Mouse (Mus musculus): ENCODE data around the gene Gm7861. TPM values are rescaled to one million over a fixed set of nuclear protein-coding genes. Genes with fewer than 3 reads are reported as not detected.
"Not testable (repeated sequence)": the region's sequence is repeated elsewhere in the genome, so short reads cannot be mapped to it uniquely, and the experiment has no call there.

Gm7861 gene
- not detected in 2 replicates for polyA plus RNA-seq (2015; fragmentation: Nextera tagmentation; extraction: Ambion mirVana)

DNA sequence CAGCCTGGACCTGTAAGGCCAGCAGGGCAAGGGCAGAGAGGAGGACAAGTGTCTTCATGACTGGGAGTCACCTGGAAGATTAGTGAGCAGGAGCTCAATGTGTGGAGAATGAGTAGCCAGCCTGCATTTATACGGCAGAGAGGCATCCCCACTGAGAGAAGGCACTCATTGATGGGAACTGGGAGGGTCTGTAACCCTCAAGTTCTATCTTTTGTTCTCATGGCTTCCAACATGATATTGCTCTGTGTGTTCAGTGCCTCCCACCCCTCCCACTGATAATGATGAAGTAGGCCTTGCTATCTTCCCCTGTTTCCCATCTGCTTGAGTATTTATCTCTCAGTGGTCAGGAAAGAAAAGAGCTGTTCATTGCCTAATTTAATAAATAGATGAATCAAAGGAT is at the start of gene Gm7861:
Gene Gm7861 (minus strand): TSS at position 101 of the 400 bp plus-strand sequence.
- ATAC-seq (ENCODE audit: extremely low read depth, insufficient number of reproducible peaks, low FRiP score, low TSS enrichment); H3K4me3 ChIP-seq; H3K27me3 ChIP-seq (replicated peaks); H3K4me2 ChIP-seq; H3K4me1 ChIP-seq; H3K27ac ChIP-seq (replicated peaks); H3K9ac ChIP-seq; H3K9me3 ChIP-seq; H3K36me3 ChIP-seq: not testable (repeated sequence)
- WGBS, result no CpG with 5 or more reads among the region's 1 CpGs

- not testable (repeated sequence) for H3K9ac ChIP-seq; H3K4me2 ChIP-seq; H3K9me3 ChIP-seq; H3K27ac ChIP-seq (replicated peaks); ATAC-seq (ENCODE audit: extremely low read depth, insufficient number of reproducible peaks, low FRiP score, low TSS enrichment); H3K27me3 ChIP-seq (replicated peaks); H3K4me3 ChIP-seq; H3K36me3 ChIP-seq; H3K4me1 ChIP-seq
- 88% methylated on average over 1 of the region's 1 CpGs for WGBS
These were observed 23.6 kb upstream of the Gm7861 start, which contains the start of gene Defa26 for GRCm38 (mm10) chr8:21617883-21618282. Gene Defa26 (plus strand): TSS chr8:21618183.

GRCm38 (mm10) chr8:21582706-21583105 is 11.6 kb downstream of the Gm7861 start, which contains the start of gene Defa28:
Gene Defa28 (plus strand): TSS chr8:21583006.
- H3K9me3 ChIP-seq; H3K27me3 ChIP-seq (replicated peaks); H3K4me3 ChIP-seq; H3K4me1 ChIP-seq; H3K36me3 ChIP-seq; H3K4me2 ChIP-seq; H3K27ac ChIP-seq (replicated peaks); ATAC-seq (ENCODE audit: extremely low read depth, insufficient number of reproducible peaks, low FRiP score, low TSS enrichment); H3K9ac ChIP-seq: not testable (repeated sequence)
- WGBS, result no CpG with 5 or more reads among the region's 1 CpGs

DNA sequence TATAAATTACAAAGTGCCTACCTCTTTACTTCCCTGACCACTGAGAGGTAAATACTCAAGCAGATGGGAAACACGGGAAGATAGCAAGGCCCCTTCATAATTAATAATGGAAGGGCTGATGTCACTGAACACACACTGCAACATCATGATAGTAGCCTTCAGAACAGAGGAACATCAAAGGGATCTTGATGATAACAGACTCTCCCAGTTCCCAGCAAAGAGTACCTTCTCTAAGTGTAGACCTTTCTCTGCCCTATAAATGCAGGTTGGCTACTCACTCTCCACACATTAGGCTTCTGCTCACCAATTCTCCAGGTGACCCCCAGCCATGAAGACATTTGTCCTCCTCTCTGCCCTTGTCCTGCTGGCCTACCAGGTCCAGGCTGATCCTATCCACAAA is 29.2 kb downstream of the Gm7861 start, which contains the start of gene Defa37:
Gene Defa37 (plus strand): TSS at position 301 of the 400 bp plus-strand sequence.
- not testable (repeated sequence) for H3K36me3 ChIP-seq; H3K9me3 ChIP-seq; H3K4me1 ChIP-seq; H3K4me3 ChIP-seq; H3K4me2 ChIP-seq; H3K27ac ChIP-seq (replicated peaks); H3K27me3 ChIP-seq (replicated peaks); ATAC-seq (ENCODE audit: extremely low read depth, insufficient number of reproducible peaks, low FRiP score, low TSS enrichment); H3K9ac ChIP-seq
- no CpG with 5 or more reads among the region's 1 CpGs for WGBS

Other genes with a start within 250 kb of the Gm7861 start
- gene Defa2, start 216.0 kb downstream of the Gm7861 start, polyA plus RNA-seq (2015; fragmentation: Nextera tagmentation; extraction: Ambion mirVana), result not detected in 2 replicates
- gene Defa33, start 202.7 kb downstream of the Gm7861 start, polyA plus RNA-seq (2015; fragmentation: Nextera tagmentation; extraction: Ambion mirVana), result not detected in 2 replicates
- not detected in 2 replicates for gene Defa36, start 167.1 kb downstream of the Gm7861 start, polyA plus RNA-seq (2015; fragmentation: Nextera tagmentation; extraction: Ambion mirVana)
- not detected in 2 replicates for gene Gm7849, start 137.9 kb downstream of the Gm7861 start, polyA plus RNA-seq (2015; fragmentation: Nextera tagmentation; extraction: Ambion mirVana)
- not detected in 2 replicates for gene Defa20, start 85.2 kb downstream of the Gm7861 start, polyA plus RNA-seq (2015; fragmentation: Nextera tagmentation; extraction: Ambion mirVana)
- gene Defa32, start 65.5 kb downstream of the Gm7861 start, polyA plus RNA-seq (2015; fragmentation: Nextera tagmentation; extraction: Ambion mirVana), result not detected in 2 replicates
- not detected in 2 replicates for gene Defa37, start 29.1 kb downstream of the Gm7861 start, polyA plus RNA-seq (2015; fragmentation: Nextera tagmentation; extraction: Ambion mirVana)
- gene Defa28, start 11.5 kb downstream of the Gm7861 start, polyA plus RNA-seq (2015; fragmentation: Nextera tagmentation; extraction: Ambion mirVana), result not detected in 2 replicates
- not detected in 2 replicates for gene Defa26, start 23.7 kb upstream of the Gm7861 start, polyA plus RNA-seq (2015; fragmentation: Nextera tagmentation; extraction: Ambion mirVana)
- not detected in 2 replicates for gene Defa17, start 61.3 kb upstream of the Gm7861 start, polyA plus RNA-seq (2015; fragmentation: Nextera tagmentation; extraction: Ambion mirVana)
- not detected in 2 replicates for gene Defa34, start 71.3 kb upstream of the Gm7861 start, polyA plus RNA-seq (2015; fragmentation: Nextera tagmentation; extraction: Ambion mirVana)
- not detected in 2 replicates for gene AY761184, start 109.1 kb upstream of the Gm7861 start, polyA plus RNA-seq (2015; fragmentation: Nextera tagmentation; extraction: Ambion mirVana)
- gene Defa24, start 140.0 kb upstream of the Gm7861 start, polyA plus RNA-seq (2015; fragmentation: Nextera tagmentation; extraction: Ambion mirVana), result not detected in 2 replicates
- gene Defb50, start 229.0 kb upstream of the Gm7861 start, polyA plus RNA-seq (2015; fragmentation: Nextera tagmentation; extraction: Ambion mirVana), result not detected in 2 replicates
- not detected in 2 replicates for gene Defb2, start 245.4 kb upstream of the Gm7861 start, polyA plus RNA-seq (2015; fragmentation: Nextera tagmentation; extraction: Ambion mirVana)

Data from heart, embryonic 13.5 days (tissue).